Mouse (Mus musculus): Measurements from ENCODE around the gene Iffo1. TPM values are rescaled to one million over a fixed set of nuclear protein-coding genes. Genes with fewer than 3 reads are reported as not detected.
"Not testable (repeated sequence)": the region's sequence is repeated elsewhere in the genome, so short reads cannot be mapped to it uniquely, and the experiment has no call there.

Iffo1 gene
- total RNA-seq, 2 experiments from 2014 or later = 63.0 to 69.1 TPM

DNA sequence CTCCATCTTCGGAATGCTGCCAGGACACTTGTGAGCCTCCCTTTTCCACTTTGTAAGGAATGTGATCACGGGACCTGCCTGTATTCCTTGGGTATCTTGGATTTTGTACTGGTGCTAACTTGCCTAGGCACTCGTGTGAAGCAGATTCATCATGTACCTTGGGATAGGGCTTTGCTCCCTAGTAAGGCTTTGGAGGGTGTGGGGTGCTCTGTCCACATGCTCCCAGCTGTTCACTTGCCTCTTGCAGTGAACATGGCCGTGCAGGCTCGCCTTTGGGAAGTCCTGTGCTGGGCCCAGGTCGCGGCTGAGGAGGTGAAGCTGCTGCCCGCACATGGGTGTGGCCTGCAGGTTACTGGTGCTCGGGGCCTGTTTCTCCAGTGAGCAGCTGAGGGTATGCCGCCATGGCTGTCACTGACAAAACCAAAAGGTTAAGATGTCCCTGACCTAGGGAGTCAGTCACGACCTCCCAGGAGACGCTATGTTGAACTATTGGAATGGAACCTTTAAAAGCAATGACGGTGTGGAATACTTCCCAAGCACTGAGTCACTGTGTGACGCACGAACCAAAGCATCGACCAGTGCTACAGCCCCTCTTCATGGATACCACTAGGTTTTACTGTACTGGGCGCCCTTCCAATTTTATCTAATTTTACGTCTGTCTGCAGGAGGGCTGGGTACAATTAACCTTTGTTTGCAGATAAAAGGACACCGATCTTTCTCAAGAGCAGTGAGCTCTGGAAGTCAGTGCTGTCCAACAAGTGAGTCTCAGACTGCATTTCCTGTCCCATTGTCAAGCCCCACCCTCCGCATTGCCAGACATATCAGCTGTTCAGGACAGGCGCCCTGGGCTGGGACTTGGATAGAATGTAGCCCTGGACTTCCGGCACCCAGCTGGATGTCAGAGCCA lies 16.1 kb downstream of the Iffo1 start:
- DNase-seq (ENCODE audit: low spot score in 2 of 2) = peak in 1 of 2 experiments; percentile 64

- DNase-seq (ENCODE audit: low spot score in 2 of 2) = peak in 1 of 2 experiments; percentile 79
Observed at GRCm38 (mm10) chr6:125161971-125162370, 16.9 kb downstream of the Iffo1 start.

DNA sequence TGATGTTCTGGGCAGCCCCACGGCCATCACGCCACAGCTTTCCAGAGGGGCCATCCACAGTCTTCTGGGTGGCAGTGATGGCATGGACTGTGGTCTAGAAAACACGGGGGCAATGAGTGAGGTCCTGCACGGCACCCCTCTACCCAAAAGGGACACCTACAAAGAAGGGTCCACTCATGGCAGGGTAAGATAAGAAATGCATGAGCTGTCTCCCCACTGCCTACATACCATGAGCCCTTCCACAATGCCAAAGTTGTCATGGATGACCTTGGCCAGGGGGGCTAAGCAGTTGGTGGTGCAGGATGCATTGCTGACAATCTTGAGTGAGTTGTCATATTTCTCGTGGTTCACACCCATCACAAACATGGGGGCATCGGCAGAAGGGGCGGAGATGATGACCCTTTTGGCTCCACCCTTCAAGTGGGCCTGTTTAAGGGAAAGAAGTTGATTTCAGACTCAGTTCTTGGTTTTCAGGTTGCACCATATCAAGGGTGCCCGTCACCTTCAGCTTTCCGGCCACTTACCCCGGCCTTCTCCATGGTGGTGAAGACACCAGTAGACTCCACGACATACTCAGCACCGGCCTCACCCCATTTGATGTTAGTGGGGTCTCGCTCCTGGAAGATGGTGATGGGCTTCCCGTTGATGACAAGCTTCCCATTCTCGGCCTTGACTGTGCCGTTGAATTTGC lies 17.7 kb downstream of the Iffo1 start:
- not testable (repeated sequence) for DNase-seq (ENCODE audit: low spot score in 2 of 2)

GRCm38 (mm10) chr6:125163801-125164657 lies 19.0 kb downstream of the Iffo1 start:
- DNase-seq (ENCODE audit: low spot score in 2 of 2) = peak in 1 of 2 experiments; percentile 63

DNA sequence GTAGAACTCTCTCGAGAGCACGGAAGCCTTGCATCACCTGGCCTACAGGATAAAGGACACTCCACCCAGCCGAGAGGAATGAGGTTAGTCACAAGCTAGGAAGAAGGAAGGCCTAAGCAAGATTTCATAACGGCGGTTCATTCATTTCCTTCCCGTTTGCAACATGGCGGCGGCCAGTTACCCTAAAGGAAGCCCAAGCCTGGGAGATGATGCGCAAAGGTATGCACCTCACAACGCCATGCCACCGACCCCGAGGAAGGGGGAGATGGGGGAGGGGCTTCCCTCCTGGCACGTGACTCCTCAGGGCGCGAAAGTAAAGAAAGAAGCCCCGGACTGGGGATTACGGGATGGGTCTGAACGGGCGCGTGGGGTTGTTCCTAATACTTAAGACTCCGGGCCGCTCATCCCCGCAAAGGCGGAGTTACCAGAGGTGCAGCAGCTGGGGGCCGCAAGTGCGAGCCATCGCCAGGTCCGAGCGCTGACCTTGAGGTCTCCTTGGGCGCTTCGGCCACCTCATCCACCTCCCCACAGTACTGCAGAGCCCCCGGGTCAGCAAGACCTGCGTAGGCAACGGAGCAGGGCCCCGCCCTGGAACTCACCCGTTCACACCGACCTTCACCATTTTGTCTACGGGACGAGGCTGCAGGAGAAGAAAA lies 19.8 kb downstream of the Iffo1 start:
- DNase-seq (ENCODE audit: low spot score in 2 of 2) = peak in 1 of 2 experiments; percentile 62

DNA sequence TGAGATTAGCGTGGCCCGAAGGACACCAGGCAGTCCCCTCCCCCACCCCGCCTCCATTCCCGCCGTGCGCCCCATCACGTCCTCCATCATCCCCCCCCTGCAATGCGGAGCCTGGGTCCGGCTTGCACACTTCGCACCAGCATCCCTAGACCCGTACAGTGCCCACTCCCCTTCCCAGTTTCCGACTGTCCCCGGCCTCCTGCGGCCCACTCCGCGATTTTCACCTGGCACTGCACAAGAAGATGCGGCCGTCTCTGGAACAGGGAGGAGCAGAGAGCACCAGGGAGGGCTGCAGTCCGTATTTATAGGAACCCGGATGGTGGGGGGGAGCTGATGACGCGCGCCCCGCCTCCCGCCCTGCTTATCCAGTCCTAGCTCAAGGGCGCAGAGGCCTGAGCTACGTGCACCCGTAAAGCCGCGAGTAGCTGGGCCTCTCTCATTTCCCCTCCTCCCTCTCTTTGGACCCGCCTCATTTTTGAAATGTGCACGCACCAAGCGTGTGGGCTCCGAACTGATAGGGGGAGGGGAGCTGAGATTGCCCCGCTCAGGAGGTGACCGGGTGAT lies 20.4 kb downstream of the Iffo1 start:
- DNase-seq (ENCODE audit: low spot score in 2 of 2) = peak; percentile 95 to 99

GRCm38 (mm10) chr6:125166051-125166751 lies 21.2 kb downstream of the Iffo1 start, which contains the start of gene Gapdh:
Gene Gapdh, minus strand, starts transcription at chr6:125166467.
- DNase-seq (ENCODE audit: low spot score in 2 of 2) = no peak

- DNase-seq (ENCODE audit: low spot score in 2 of 2) = peak in 1 of 2 experiments; percentile 68
Observed at GRCm38 (mm10) chr6:125166861-125167650, 22.0 kb downstream of the Iffo1 start.

GRCm38 (mm10) chr6:125168086-125168485 lies 23.0 kb downstream of the Iffo1 start:
- peak in 1 of 2 experiments; percentile 57 for DNase-seq (ENCODE audit: low spot score in 2 of 2)

- DNase-seq (ENCODE audit: low spot score in 2 of 2) = no peak
Observed at GRCm38 (mm10) chr6:125170194-125170593, 25.2 kb downstream of the Iffo1 start.

- no peak for DNase-seq (ENCODE audit: low spot score in 2 of 2)
Observed at GRCm38 (mm10) chr6:125172474-125172873, 27.4 kb downstream of the Iffo1 start.

- no peak for DNase-seq (ENCODE audit: low spot score in 2 of 2)
Observed at GRCm38 (mm10) chr6:125173256-125173655, 28.2 kb downstream of the Iffo1 start.

DNA sequence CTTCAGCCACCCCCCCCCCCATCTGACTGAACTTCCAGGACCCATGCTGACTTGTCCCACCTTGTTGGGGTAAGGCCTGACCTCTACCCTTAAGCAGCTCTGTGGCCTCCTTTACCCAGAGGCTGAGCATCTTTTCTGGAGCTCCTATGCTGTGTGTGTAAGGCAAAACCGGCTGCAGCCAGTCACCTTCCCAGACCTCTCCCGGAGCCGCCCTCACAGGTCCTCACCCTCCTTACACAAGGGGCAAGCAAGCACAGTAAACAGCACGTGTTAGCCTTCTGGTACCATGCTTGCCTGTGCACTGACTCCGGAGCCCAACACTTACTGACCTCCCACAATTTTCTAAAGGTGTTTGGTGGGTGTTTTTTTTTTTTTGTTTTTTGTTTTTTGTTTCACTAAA lies 30.4 kb downstream of the Iffo1 start:
- no peak for DNase-seq (ENCODE audit: low spot score in 2 of 2)

GRCm38 (mm10) chr6:125179601-125180000 lies 34.6 kb downstream of the Iffo1 start:
- DNase-seq (ENCODE audit: low spot score in 2 of 2) = no peak

GRCm38 (mm10) chr6:125182133-125182532 lies 37.1 kb downstream of the Iffo1 start:
- no peak for DNase-seq (ENCODE audit: low spot score in 2 of 2)

- no peak for DNase-seq (ENCODE audit: low spot score in 2 of 2)
Observed at GRCm38 (mm10) chr6:125186203-125186602, 41.2 kb downstream of the Iffo1 start.

GRCm38 (mm10) chr6:125190816-125191215 lies 45.8 kb downstream of the Iffo1 start:
- DNase-seq (ENCODE audit: low spot score in 2 of 2) = no peak

DNA sequence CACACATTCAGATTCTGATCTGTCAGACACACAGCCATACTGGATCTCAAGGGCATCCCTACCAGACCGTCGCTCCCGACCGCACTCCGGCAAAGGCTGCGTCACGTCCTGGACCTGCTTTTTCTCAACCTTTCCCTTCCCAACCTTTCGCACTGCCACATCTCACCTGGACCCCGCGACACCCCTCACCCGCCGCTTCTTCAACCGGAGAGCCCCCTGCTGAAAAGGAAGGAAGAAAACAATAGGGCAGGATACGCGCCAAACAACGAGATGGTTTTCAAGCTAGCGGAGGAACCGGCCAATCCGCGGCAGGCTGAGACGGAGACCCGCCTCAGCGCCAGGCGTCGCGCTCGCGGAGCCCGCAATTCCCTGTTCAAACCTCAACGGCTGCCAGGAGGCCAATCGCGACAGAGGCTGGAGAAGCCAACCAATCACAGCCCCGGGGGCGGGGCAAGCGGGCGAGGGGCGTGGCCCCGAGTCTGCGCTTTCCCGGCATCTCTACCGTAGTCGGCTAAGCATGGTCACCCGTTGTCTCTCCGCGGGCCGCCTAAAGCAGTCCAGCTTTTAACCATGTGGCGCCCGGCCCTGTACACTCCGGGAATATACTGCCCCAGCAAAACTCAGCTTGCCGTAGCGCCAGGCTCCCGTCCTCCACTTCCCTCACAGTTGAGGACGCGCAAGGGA lies 46.4 kb downstream of the Iffo1 start, which contains the start of the genes Ncapd2 and Mrpl51:
Ncapd2 (minus strand) TSS at position 370 of the 684 bp plus-strand sequence.
Mrpl51 (plus strand) TSS at position 470 of the 684 bp plus-strand sequence.
- DNase-seq (ENCODE audit: low spot score in 2 of 2) = peak; percentile 97 to 98
